Mouse (Mus musculus) embryo, embryonic 10.5 days (tissue): ENCODE results near the gene Stradb.
"Not testable (repeated sequence)": the region's sequence is repeated elsewhere in the genome, so short reads cannot be mapped to it uniquely, and the experiment has no call there.

ENCODE experiments used
- DNase-seq: peaks from one replicate; pipeline ENCODE4 v3.0.0-alpha.2; 2015; ENCODE audit warnings: low spot score

Gene Stradb

GRCm38 (mm10) chr1:58973366-58974221 is at the start of gene Stradb, which contains the start of gene Trak2:
TSS of gene Stradb (plus strand) at chr1:58973522.
TSS of gene Trak2 (minus strand) at chr1:58973430.
- peak; percentile 99 for DNase-seq

GRCm38 (mm10) chr1:58926664-58927063 is 46.7 kb upstream of the Stradb start:
- no peak for DNase-seq

GRCm38 (mm10) chr1:58936746-58937605 is 36.3 kb upstream of the Stradb start:
- no peak for DNase-seq

- no peak for DNase-seq
Measured at GRCm38 (mm10) chr1:58937606-58938099, 35.7 kb upstream of the Stradb start.

- no peak for DNase-seq
Measured at GRCm38 (mm10) chr1:58945523-58945922, 27.8 kb upstream of the Stradb start.

- no peak for DNase-seq
Measured at GRCm38 (mm10) chr1:58945960-58946670, 27.2 kb upstream of the Stradb start.

- no peak for DNase-seq
Measured at GRCm38 (mm10) chr1:58946718-58947117, 26.6 kb upstream of the Stradb start.

GRCm38 (mm10) chr1:58949561-58950106 is 23.7 kb upstream of the Stradb start:
- no peak for DNase-seq

- peak; percentile 68 for DNase-seq
Measured at GRCm38 (mm10) chr1:58950899-58951648, 22.2 kb upstream of the Stradb start.

- no peak for DNase-seq
Measured at GRCm38 (mm10) chr1:58951841-58952240, 21.5 kb upstream of the Stradb start.

GRCm38 (mm10) chr1:58952526-58952925 is 20.8 kb upstream of the Stradb start:
- no peak for DNase-seq

GRCm38 (mm10) chr1:58952997-58953396 is 20.3 kb upstream of the Stradb start:
- no peak for DNase-seq

GRCm38 (mm10) chr1:58953686-58954434 is 19.5 kb upstream of the Stradb start:
- DNase-seq: no peak

- DNase-seq: no peak
Measured at GRCm38 (mm10) chr1:58954578-58955410, 18.5 kb upstream of the Stradb start.

- DNase-seq: no peak
Measured at GRCm38 (mm10) chr1:58955716-58956115, 17.6 kb upstream of the Stradb start.

- DNase-seq: no peak
Measured at GRCm38 (mm10) chr1:58956229-58956628, 17.1 kb upstream of the Stradb start.

GRCm38 (mm10) chr1:58957931-58958330 is 15.4 kb upstream of the Stradb start:
- peak; percentile 73 for DNase-seq

- not testable (repeated sequence) for DNase-seq
Measured at GRCm38 (mm10) chr1:58958789-58959526, 14.4 kb upstream of the Stradb start.

GRCm38 (mm10) chr1:58959682-58960081 is 13.6 kb upstream of the Stradb start:
- no peak for DNase-seq
